Mouse (Mus musculus): ENCODE results near the gene Sirt2. TPM values are rescaled to one million over a fixed set of nuclear protein-coding genes. Genes with fewer than 3 reads are reported as not detected.

The Sirt2 gene
- total and polyA plus RNA-seq, 2 experiments from 2014 or later = 95.5 to 147 TPM

- Histone ChIP-seq H3K9me3 (ENCODE audit: low read length) (no peaks in the 10 kb centered on the region), H3K4me2 (ENCODE audit: low read depth, low read length) (no peak overlapping the region), H3K9ac (replicated peaks; ENCODE audit: low read length) (no peak overlapping the region), H3K4me1 (ENCODE audit: insufficient read depth, low read length) (0 out of 2 replicates have a peak, but pooled peaks cover 13% of the 10 kb centered on the region), H3K27me3 (ENCODE audit: insufficient read depth, low read length) (no peaks in the 10 kb centered on the region), H3K36me3 (ENCODE audit: insufficient read depth, low read length) (peaks cover 42% of the 10 kb centered on the region), H3K4me3 (ENCODE audit: low read length) (no peak overlapping the region), H3K27ac (peak overlapping the region; percentile 46; the same call in 1 of the 2 replicates)
- ATAC-seq (0 out of 2 replicates have a peak, but pooled peaks have one; percentile 3), DNase-seq (ENCODE audit: low spot score) (peak; percentile 23)
- TF ChIP-seq CTCF (IDR thresholded peaks at IDR 0.05; ENCODE audit: low read depth) = no peak
- WGBS = 41% methylated on average over 10 of the region's 10 CpGs
Observed at GRCm38 (mm10) chr7:28821261-28821831, 54.8 kb downstream of the Sirt2 start.

DNA sequence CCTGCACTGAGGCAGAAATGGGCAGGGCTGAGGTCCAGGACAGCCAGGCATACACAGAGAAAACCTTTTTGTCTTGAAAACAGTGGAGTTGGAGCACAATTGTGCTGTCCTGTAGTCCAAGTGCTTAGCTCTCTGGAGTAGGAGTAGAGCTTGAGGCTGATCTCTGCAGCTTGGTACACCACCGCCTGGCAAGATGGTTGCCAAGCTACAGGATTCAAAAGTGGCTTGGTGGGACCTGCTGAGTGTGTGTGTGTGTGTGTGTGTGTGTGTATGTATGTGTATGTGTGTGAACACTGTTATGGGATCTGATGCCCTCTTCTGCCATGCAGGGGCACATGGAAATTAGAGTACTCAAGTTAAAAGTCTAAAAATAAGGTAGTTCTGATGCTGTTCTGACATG is 56.0 kb downstream of the Sirt2 start:
- Histone ChIP-seq H3K27ac (no peak overlapping the region), H3K4me1 (ENCODE audit: insufficient read depth, low read length) (0 out of 2 replicates have a peak, but pooled peaks cover 13% of the 10 kb centered on the region), H3K36me3 (ENCODE audit: insufficient read depth, low read length) (peaks cover 32% of the 10 kb centered on the region), H3K9me3 (ENCODE audit: low read length) (no peaks in the 10 kb centered on the region), H3K27me3 (ENCODE audit: insufficient read depth, low read length) (no peaks in the 10 kb centered on the region), H3K9ac (replicated peaks; ENCODE audit: low read length) (no peak overlapping the region), H3K4me3 (ENCODE audit: low read length) (no peak overlapping the region), H3K4me2 (ENCODE audit: low read depth, low read length) (no peak overlapping the region)
- DNase-seq (ENCODE audit: low spot score) (no peak), ATAC-seq (no peak)
- WGBS = 55% methylated on average over 1 of the region's 1 CpGs
- TF ChIP-seq CTCF (IDR thresholded peaks at IDR 0.05; ENCODE audit: low read depth) = no peak

DNA sequence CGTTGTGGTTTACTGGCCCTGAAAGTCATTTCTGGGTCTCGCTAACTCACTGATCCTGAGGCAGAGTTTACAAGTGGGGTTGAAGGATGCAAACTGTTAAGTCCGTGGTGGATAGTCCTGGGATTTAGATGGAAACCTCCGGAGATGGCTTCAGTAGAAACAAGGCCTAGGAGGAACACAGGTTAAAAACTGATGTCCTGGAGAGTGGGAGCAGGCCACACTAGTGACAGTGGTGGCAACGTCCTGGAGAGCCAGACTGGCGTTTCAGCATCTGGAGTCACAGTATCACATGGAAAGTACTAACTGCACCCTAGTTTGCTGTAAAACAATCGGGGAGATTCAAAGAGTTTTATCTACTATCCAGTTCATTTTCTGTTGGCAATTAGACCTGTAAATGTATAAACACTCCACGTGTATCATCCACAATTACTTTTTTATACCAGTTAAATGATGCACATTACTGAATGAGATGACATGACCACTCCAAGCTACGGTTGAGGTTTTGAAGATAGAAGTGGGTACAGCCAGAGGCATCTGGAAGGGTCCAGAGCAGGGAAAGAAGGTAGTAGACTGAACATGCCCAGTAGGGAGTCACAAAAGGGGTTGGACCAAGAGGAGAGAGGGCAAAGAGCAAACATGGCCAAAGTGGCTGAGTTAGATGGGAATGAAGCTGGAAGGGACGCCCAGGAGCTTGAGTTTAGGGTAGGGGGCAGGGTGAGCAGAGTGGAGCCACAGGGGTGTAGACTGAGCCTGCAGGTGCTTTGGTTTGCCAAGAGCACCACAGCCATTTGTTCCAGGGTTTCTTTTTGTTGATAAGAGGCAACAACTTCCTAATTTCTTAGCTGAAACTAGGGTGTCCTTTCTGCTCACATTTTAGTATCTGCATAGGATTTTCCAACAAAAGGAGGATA is 56.7 kb downstream of the Sirt2 start:
- Histone ChIP-seq H3K27ac (no peak overlapping the region), H3K4me2 (ENCODE audit: low read depth, low read length) (no peak overlapping the region), H3K9me3 (ENCODE audit: low read length) (no peaks in the 10 kb centered on the region), H3K27me3 (ENCODE audit: insufficient read depth, low read length) (no peaks in the 10 kb centered on the region), H3K9ac (replicated peaks; ENCODE audit: low read length) (no peak overlapping the region), H3K4me3 (ENCODE audit: low read length) (no peak overlapping the region), H3K36me3 (ENCODE audit: insufficient read depth, low read length) (peaks cover 27% of the 10 kb centered on the region), H3K4me1 (ENCODE audit: insufficient read depth, low read length) (0 out of 2 replicates have a peak, but pooled peaks cover 13% of the 10 kb centered on the region)
- DNase-seq (ENCODE audit: low spot score) = no peak
- no peak for TF ChIP-seq CTCF (IDR thresholded peaks at IDR 0.05; ENCODE audit: low read depth)
- 58% methylated on average over 10 of the region's 10 CpGs for WGBS
- ATAC-seq = no peak

DNA sequence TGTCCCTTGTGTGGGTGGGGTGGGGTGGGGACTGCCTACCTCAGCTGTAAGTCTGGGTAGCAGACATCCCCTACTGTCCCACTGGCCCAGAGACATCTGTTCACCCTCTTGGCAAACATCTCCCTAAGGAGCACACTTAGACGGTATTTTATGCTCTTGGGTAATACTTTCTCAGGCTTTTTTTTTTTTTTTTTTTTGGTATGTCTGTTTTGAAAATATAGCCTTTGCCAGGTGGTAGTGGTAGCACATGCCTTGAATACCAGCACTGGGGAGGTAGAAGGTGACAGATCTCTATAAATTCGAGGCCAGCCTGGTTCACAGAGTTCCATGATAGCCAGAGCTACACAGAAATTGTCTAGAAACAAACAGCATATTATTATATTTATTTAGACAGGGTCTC is 57.4 kb downstream of the Sirt2 start:
- H3K9ac ChIP-seq (replicated peaks; ENCODE audit: low read length) = no peak overlapping the region
- ATAC-seq = no peak
- no peaks in the 10 kb centered on the region for H3K9me3 ChIP-seq (ENCODE audit: low read length)
- peaks cover 23% of the 10 kb centered on the region for H3K36me3 ChIP-seq (ENCODE audit: insufficient read depth, low read length)
- 56% methylated on average over 2 of the region's 2 CpGs for WGBS
- H3K4me2 ChIP-seq (ENCODE audit: low read depth, low read length) = no peak overlapping the region
- H3K27ac ChIP-seq = peak overlapping the region; percentile 79; the same call in 1 of the 2 replicates
- TF ChIP-seq CTCF (IDR thresholded peaks at IDR 0.05; ENCODE audit: low read depth) = no peak
- H3K4me3 ChIP-seq (ENCODE audit: low read length) = no peak overlapping the region
- no peaks in the 10 kb centered on the region for H3K27me3 ChIP-seq (ENCODE audit: insufficient read depth, low read length)
- H3K4me1 ChIP-seq (ENCODE audit: insufficient read depth, low read length) = 0 out of 2 replicates have a peak, but pooled peaks cover 13% of the 10 kb centered on the region
- no peak for DNase-seq (ENCODE audit: low spot score)

DNA sequence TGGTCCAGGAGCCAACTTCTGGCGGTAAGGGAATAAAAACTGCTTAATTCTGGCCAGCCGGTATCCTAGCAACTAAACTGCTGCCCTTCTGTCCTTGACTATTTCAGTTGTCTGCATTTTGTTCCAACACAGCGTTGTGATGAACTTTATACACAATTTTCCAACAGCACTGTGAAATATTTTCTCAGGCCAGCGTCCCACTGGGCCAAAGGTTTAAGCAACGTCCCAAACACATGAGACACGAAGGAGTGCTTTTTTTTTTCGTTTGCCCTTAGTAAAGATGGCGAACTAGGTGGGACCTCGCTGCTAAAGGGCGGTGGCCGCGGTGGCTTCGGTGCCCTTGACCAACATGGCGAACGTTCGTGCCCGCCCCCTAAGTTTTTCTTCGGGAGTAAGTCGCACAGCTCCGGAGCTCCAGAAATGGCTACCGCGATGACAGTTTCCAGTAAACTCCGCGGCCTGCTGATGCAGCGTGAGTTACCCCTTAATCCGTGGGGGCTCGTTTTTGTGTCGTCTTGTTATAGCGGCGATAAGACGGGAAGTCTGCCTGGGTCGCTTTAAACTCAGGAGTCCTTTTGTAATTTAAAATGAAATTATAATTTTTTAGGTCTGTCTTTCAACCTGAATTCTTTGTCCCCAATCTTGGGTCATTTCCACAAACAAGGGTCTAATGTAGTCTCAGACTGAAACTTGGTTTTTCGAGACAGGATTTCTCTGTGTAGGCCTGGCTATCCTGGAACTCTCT is 58.6 kb downstream of the Sirt2 start, which contains the start of gene Ech1:
Ech1 (plus strand) TSS at position 277 of the 745 bp plus-strand sequence.
- H3K36me3 ChIP-seq (ENCODE audit: insufficient read depth, low read length) = peaks cover 22% of the 10 kb centered on the region
- ATAC-seq (peak; percentile 87), DNase-seq (ENCODE audit: low spot score) (peak; percentile 96)
- WGBS = 2% methylated on average over 33 of the region's 33 CpGs
- H3K27ac ChIP-seq = peak within 1 kb of the TSS; percentile 79
- H3K4me1 ChIP-seq (ENCODE audit: insufficient read depth, low read length) = 0 out of 2 replicates have a peak, but pooled peaks cover 13% of the 10 kb centered on the region
- no peaks in the 10 kb centered on the region for H3K9me3 ChIP-seq (ENCODE audit: low read length)
- peak within 1 kb of the TSS; percentile 56 for H3K9ac ChIP-seq (replicated peaks; ENCODE audit: low read length)
- no peaks in the 10 kb centered on the region for H3K27me3 ChIP-seq (ENCODE audit: insufficient read depth, low read length)
- peak within 1 kb of the TSS; percentile 47 for H3K4me3 ChIP-seq (ENCODE audit: low read length)
- TF ChIP-seq CTCF (IDR thresholded peaks at IDR 0.05; ENCODE audit: low read depth) = no peak; the same call in 1 of the 2 replicates
- peak within 1 kb of the TSS; percentile 61 for H3K4me2 ChIP-seq (ENCODE audit: low read depth, low read length)

DNA sequence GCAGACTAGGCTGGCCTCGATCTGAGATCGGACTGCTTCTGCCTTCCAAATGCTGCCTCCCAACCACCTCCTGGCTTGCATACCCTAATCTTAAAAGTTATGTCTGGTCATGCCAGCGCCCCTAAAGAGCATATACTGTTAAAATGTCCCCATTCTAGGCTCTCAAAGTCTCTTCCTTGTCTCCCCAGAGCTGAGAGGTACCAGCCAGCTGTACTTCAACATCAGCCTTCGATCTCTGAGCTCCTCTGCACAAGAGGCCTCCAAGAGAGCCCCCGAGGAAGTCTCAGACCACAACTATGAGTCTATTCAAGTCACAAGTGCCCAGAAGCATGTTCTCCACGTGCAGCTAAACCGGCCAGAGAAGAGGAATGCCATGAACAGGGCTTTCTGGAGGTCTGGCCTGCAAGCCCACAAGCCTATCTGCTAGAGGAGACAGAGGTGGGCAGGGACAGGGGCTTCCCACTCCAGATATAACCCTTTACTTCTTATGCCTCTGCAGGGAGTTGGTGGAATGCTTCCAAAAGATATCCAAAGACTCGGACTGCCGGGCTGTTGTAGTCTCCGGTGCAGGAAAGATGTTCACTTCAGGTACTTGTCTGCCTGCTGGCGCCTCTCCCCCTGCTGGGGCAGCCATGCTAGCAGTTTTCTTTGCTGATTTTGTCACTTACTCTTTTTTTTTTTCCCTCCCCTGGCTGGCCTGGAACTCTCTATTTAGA is 59.3 kb downstream of the Sirt2 start:
- Histone ChIP-seq H3K27ac (peak overlapping the region; percentile 79), H3K9me3 (ENCODE audit: low read length) (no peaks in the 10 kb centered on the region), H3K9ac (replicated peaks; ENCODE audit: low read length) (peak overlapping the region; percentile 56), H3K4me2 (ENCODE audit: low read depth, low read length) (peak overlapping the region; percentile 61), H3K27me3 (ENCODE audit: insufficient read depth, low read length) (no peaks in the 10 kb centered on the region), H3K36me3 (ENCODE audit: insufficient read depth, low read length) (peaks cover 21% of the 10 kb centered on the region), H3K4me3 (ENCODE audit: low read length) (peak overlapping the region; percentile 47), H3K4me1 (ENCODE audit: insufficient read depth, low read length) (0 out of 2 replicates have a peak, but pooled peaks cover 13% of the 10 kb centered on the region)
- TF ChIP-seq CTCF (IDR thresholded peaks at IDR 0.05; ENCODE audit: low read depth) = no peak
- WGBS = 43% methylated on average over 11 of the region's 11 CpGs
- ATAC-seq (no peak), DNase-seq (ENCODE audit: low spot score) (no peak)

Measured in hindbrain, postnatal 0 days (tissue).